Mouse (Mus musculus) kidney, embryonic 14.5 days (tissue): ENCODE results near the gene Gm14434. TPM values are rescaled to one million over a fixed set of nuclear protein-coding genes. Genes with fewer than 3 reads are reported as not detected.
"Not testable (repeated sequence)": the region's sequence is repeated elsewhere in the genome, so short reads cannot be mapped to it uniquely, and the experiment has no call there.

Experiments
- ATAC-seq: fragments of 200-750 bp; cut with Nextera tagmentation; 2 replicates; pipeline ENCODE4 v1.8.0; 2017; ENCODE audit warnings: moderate number of reproducible peaks, mild to moderate bottlenecking, moderate TSS enrichment, moderate library complexity; ENCODE audit not compliant: low FRiP score, low TSS enrichment
- H3K27ac ChIP-seq: fragments of 300-500 bp; sonication (generic); 2 replicates; pipeline ENCODE4 v1.5.1; 2014; ENCODE audit warnings: low read depth, mild to moderate bottlenecking, low read length, moderate library complexity, mixed read lengths
- H3K27me3 ChIP-seq: fragments of 300-500 bp; sonication (generic); 2 replicates; pipeline ENCODE4 v1.6.1; 2014; ENCODE audit warnings: mild to moderate bottlenecking, low read length; ENCODE audit not compliant: control insufficient read depth, insufficient read depth
- H3K36me3 ChIP-seq: fragments of 300-500 bp; sonication (generic); 2 replicates; pipeline ENCODE4 v1.6.1; 2014; ENCODE audit warnings: low read length, mixed read lengths; ENCODE audit not compliant: control insufficient read depth, insufficient read depth
- H3K4me1 ChIP-seq: fragments of 300-500 bp; sonication (generic); 2 replicates; pipeline ENCODE4 v1.6.1; 2014; ENCODE audit warnings: low read length, mixed read lengths; ENCODE audit not compliant: control insufficient read depth, insufficient read depth
- H3K4me2 ChIP-seq: fragments of 300-500 bp; sonication (generic); replicated peaks from 2 replicates; pipeline ENCODE4 v1.6.1; 2014; ENCODE audit warnings: low read depth, mild to moderate bottlenecking, low read length
- H3K4me3 ChIP-seq: fragments of 300-500 bp; sonication (generic); 2 replicates; pipeline ENCODE4 v1.5.1; 2014; ENCODE audit warnings: mild to moderate bottlenecking, low read length
- H3K9ac ChIP-seq: fragments of 300-500 bp; sonication (generic); 2 replicates; pipeline ENCODE4 v1.6.1; 2014; ENCODE audit warnings: low read depth, mild to moderate bottlenecking, low read length, moderate library complexity
- H3K9me3 ChIP-seq: fragments of 300-500 bp; sonication (generic); 2 replicates; pipeline ENCODE4 v1.6.1; 2016; ENCODE audit warnings: low read length; ENCODE audit not compliant: control insufficient read depth
- WGBS: fragments of 180-500 bp; shearing (Covaris S2); extraction: QIAGEN DNeasy Blood & Tissue Kit; methylation state at CpG from one replicate; pipeline ENCODE4 v1.1.7; 2014; 5-methylcytosine and 5-hydroxymethylcytosine counted together
- polyA plus RNA-seq: library from polyadenylated mRNA; unstranded; fragments of >200 nt; fragmentation: Nextera tagmentation; extraction: Ambion mirVana; gene quantifications from 2 replicates; pipeline ENCODE4 v1.2.1, GENCODE M21; 2014

Gm14434 gene
- 17.5 and 23.1 TPM in 2 replicates for polyA plus RNA-seq

DNA sequence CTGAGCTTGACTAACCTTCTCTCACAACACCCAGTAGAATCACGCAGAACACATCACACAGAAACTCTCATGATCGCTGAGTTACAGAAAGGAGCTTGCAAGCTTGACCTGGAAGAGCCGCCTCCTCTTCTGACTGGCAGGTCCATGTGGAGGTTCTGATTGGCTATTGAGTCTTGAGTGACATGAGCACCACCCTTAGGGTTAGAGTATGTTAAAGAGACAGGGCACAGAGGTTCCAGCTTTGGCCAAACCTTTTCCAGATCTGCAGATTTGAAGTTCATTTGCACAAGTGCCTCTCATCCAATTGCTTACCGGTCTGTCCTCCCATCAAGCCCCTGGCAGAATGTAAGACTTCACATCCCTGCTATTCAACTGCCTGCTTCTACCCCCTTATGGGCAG is at the start of gene Gm14434:
TSS of gene Gm14434 (minus strand) at position 101 of the 400 bp plus-strand sequence.
- not testable (repeated sequence) for H3K36me3 ChIP-seq, H3K9ac ChIP-seq, H3K27me3 ChIP-seq, H3K27ac ChIP-seq, H3K4me1 ChIP-seq, H3K9me3 ChIP-seq, ATAC-seq, H3K4me2 ChIP-seq, H3K4me3 ChIP-seq
- no CpG with 5 or more reads among the region's 4 CpGs for WGBS

- H3K9ac ChIP-seq, ATAC-seq: not testable (repeated sequence)
Measured at GRCm38 (mm10) chr2:176520756-176521155, 34.2 kb upstream of the Gm14434 start, which contains the start of gene Zfp967. Gene Zfp967, plus strand, starts transcription at chr2:176521056.

GRCm38 (mm10) chr2:176423294-176423693 is 63.3 kb downstream of the Gm14434 start, which contains the start of gene Gm14435:
Gene Gm14435, plus strand, starts transcription at chr2:176423594.
- not testable (repeated sequence) for H3K4me3 ChIP-seq, H3K27ac ChIP-seq, H3K4me2 ChIP-seq, H3K27me3 ChIP-seq, H3K9ac ChIP-seq, H3K4me1 ChIP-seq, H3K9me3 ChIP-seq, H3K36me3 ChIP-seq, ATAC-seq
- WGBS, result no CpG with 5 or more reads among the region's 6 CpGs

More at GRCm38 (mm10) chr2:176520756-176521155, 34.2 kb upstream of the Gm14434 start, which contains the start of gene Zfp967:
- not testable (repeated sequence) for H3K36me3 ChIP-seq, H3K4me3 ChIP-seq, H3K4me2 ChIP-seq, H3K4me1 ChIP-seq, H3K27me3 ChIP-seq, H3K9me3 ChIP-seq, H3K27ac ChIP-seq
- WGBS, result no CpG with 5 or more reads among the region's 9 CpGs

Other genes with a start within 250 kb of the Gm14434 start
- not detected in 2 replicates for gene Gm11009, start 167.3 kb downstream of the Gm14434 start, polyA plus RNA-seq
- gene Gm14435, start 63.2 kb downstream of the Gm14434 start, polyA plus RNA-seq, result 15.0 and 16.2 TPM in 2 replicates
- gene Zfp967, start 34.3 kb upstream of the Gm14434 start, polyA plus RNA-seq, result not detected in 2 replicates
- 11.5 and 26.2 TPM in 2 replicates for gene Gm14308, start 149.6 kb upstream of the Gm14434 start, polyA plus RNA-seq
- gene Zfp973, start 183.7 kb upstream of the Gm14434 start, polyA plus RNA-seq, result 9.0 and 11.3 TPM in 2 replicates
- 32.1 and 37.0 TPM in 2 replicates for gene Gm14305, start 221.5 kb upstream of the Gm14434 start, polyA plus RNA-seq